Comparison of ENCODE assay signal across 32 mouse cellular contexts in genomic region chr17:68223170-68223569, GRCm38 (mm10). TPM values are rescaled to one million over a fixed set of nuclear protein-coding genes. Genes with fewer than 3 reads are reported as not detected.
"Had no signal": no experiment of that assay in that cellular context is flagged by ENCODE, and none has a peak within 500 bp of the region (broad histone marks: within the 10 kb centered on the region; RNA-seq: fewer than 3 reads in every experiment).

No protein-coding gene starts in this region.

- H3K9me3 ChIP-seq: heart, embryonic 15.5 days; hindbrain, embryonic 13.5 days; hindbrain, embryonic 15.5 days; limb, embryonic 15.5 days had no signal

- H3K4me3 ChIP-seq: gastrocnemius, adult 2 months; heart, embryonic 10.5 days; heart, embryonic 13.5 days; heart, embryonic 15.5 days; hindbrain, embryonic 13.5 days; hindbrain, embryonic 15.5 days; limb, embryonic 13.5 days; limb, embryonic 15.5 days; liver, embryonic 12.5 days had no signal

- H3K36me3 ChIP-seq: heart, embryonic 10.5 days; heart, embryonic 13.5 days; heart, embryonic 15.5 days; hindbrain, embryonic 13.5 days; hindbrain, embryonic 15.5 days; limb, embryonic 13.5 days; limb, embryonic 15.5 days; liver, embryonic 12.5 days had no signal

- H3K9ac ChIP-seq: forebrain, postnatal 0 days; heart, embryonic 13.5 days; heart, embryonic 15.5 days; hindbrain, embryonic 13.5 days; hindbrain, embryonic 15.5 days; limb, embryonic 13.5 days; limb, embryonic 15.5 days; liver, embryonic 12.5 days had no signal

- H3K4me1 ChIP-seq: heart, embryonic 10.5 days; heart, embryonic 13.5 days; heart, embryonic 15.5 days; hindbrain, embryonic 13.5 days; hindbrain, embryonic 15.5 days; limb, embryonic 13.5 days; limb, embryonic 15.5 days; liver, embryonic 12.5 days had no signal

- H3K27ac ChIP-seq: gastrocnemius, adult 2 months; heart, embryonic 10.5 days; heart, embryonic 13.5 days; heart, embryonic 15.5 days; hindbrain, embryonic 13.5 days; hindbrain, embryonic 15.5 days; hindbrain, postnatal 0 days; limb, embryonic 13.5 days; limb, embryonic 15.5 days; liver, embryonic 12.5 days had no signal

- H3K27me3 ChIP-seq: heart, embryonic 13.5 days; heart, embryonic 15.5 days; hindbrain, embryonic 13.5 days; hindbrain, embryonic 15.5 days; limb, embryonic 13.5 days; limb, embryonic 15.5 days; liver, embryonic 12.5 days had no signal

- ATAC-seq: forebrain, postnatal 0 days; hindbrain, postnatal 0 days; intestine, embryonic 16.5 days; liver, embryonic 12.5 days had no signal

- H3K4me2 ChIP-seq: heart, embryonic 13.5 days; heart, embryonic 15.5 days; hindbrain, embryonic 13.5 days; hindbrain, embryonic 15.5 days; limb, embryonic 13.5 days; limb, embryonic 15.5 days; liver, embryonic 12.5 days had no signal

- DNase-seq: forebrain, postnatal 0 days; gastrocnemius, adult 2 months; gastrocnemius, postnatal 10 days; gastrocnemius, postnatal 25 days; heart, adult 18-20 months; heart, postnatal 14 days; heart, postnatal 36 days; kidney, adult 11 months; kidney, adult 2 months; kidney, postnatal 10 days; kidney, postnatal 25 days; kidney, postnatal 4 days; layer of hippocampus, adult 9-11 months; layer of hippocampus, postnatal 36 days; left cerebral cortex, postnatal 4 days had no signal

RNA-seq across cellular contexts. Expression of gene L3mbtl4, which starts 50.4 kb away (rescaled TPM):
- total RNA-seq: gastrocnemius, postnatal 4 days; heart, adult 8-10 months; heart, postnatal 14 days; heart, postnatal 36 days; hematopoietic stem cell, adult 5-6 weeks; liver, adult 2 months had no signal
- polyA plus RNA-seq: heart, embryonic 10.5 days; heart, embryonic 15.5 days; heart, postnatal 0 days; hindbrain, embryonic 11.5 days; limb, embryonic 11.5 days; liver, adult 2 months; liver, embryonic 12.5 days had no signal
